Comparison of ENCODE assay signal across 16 mouse cellular contexts in genomic region chr4:32164736-32165241, GRCm38 (mm10).
A peak's percentile ranks its signal among the peaks of the same experiment; 100 is the strongest.
DNase-seq lines count a peak whose midpoint lies in the region; ATAC-seq and TF ChIP-seq lines count a peak whose summit lies in the region.
"Had no signal": no experiment of that assay in that cellular context is flagged by ENCODE, and none has a peak within 500 bp of the region (broad histone marks: within the 10 kb centered on the region; RNA-seq: fewer than 3 reads in every experiment).

No protein-coding gene starts in this region.

- H3K9me3 ChIP-seq in heart, postnatal 0 days (replicated peaks; ENCODE audit: control insufficient read depth, low read length): no peaks in the 10 kb centered on the region
- no peaks in the 10 kb centered on the region for H3K9me3 ChIP-seq in heart, embryonic 12.5 days (replicated peaks)
- H3K9me3 ChIP-seq in kidney, embryonic 15.5 days (replicated peaks): no peaks in the 10 kb centered on the region
- H3K9me3 ChIP-seq: midbrain, embryonic 10.5 days had no signal

- no peaks in the 10 kb centered on the region for H3K27me3 ChIP-seq in heart, postnatal 0 days (ENCODE audit: control insufficient read depth, insufficient read depth, low read length)
- no peaks in the 10 kb centered on the region for H3K27me3 ChIP-seq in heart, embryonic 12.5 days (replicated peaks)
- H3K27me3 ChIP-seq in kidney, embryonic 15.5 days: no peaks in the 10 kb centered on the region

- TF ChIP-seq EP300 in heart, postnatal 0 days (IDR thresholded peaks at IDR 0.05; ENCODE audit: low read depth): no peak

- H3K9ac ChIP-seq in heart, postnatal 0 days (replicated peaks; ENCODE audit: low read depth, low read length): no peak overlapping the region
- no peak overlapping the region for H3K9ac ChIP-seq in heart, embryonic 12.5 days
- no peak overlapping the region for H3K9ac ChIP-seq in kidney, embryonic 15.5 days

- no peak overlapping the region for H3K4me2 ChIP-seq in heart, postnatal 0 days (ENCODE audit: low read depth, low read length)
- no peak overlapping the region for H3K4me2 ChIP-seq in heart, embryonic 12.5 days
- no peak overlapping the region for H3K4me2 ChIP-seq in kidney, embryonic 15.5 days
- H3K4me2 ChIP-seq: liver, embryonic 11.5 days had no signal

- no peaks in the 10 kb centered on the region for H3K36me3 ChIP-seq in heart, postnatal 0 days (replicated peaks; ENCODE audit: control insufficient read depth, insufficient read depth, low read length)
- H3K36me3 ChIP-seq in heart, embryonic 12.5 days: no peaks in the 10 kb centered on the region
- H3K36me3 ChIP-seq in kidney, embryonic 15.5 days: no peaks in the 10 kb centered on the region
- H3K36me3 ChIP-seq: midbrain, embryonic 10.5 days had no signal

- ATAC-seq in heart, postnatal 0 days (ENCODE audit: insufficient read depth, low read depth): no peak
- no peak for ATAC-seq in heart, embryonic 12.5 days (ENCODE audit: insufficient number of reproducible peaks, low FRiP score)
- ATAC-seq in kidney, embryonic 15.5 days (replicated peaks; ENCODE audit: low FRiP score): no peak
- ATAC-seq: forebrain, embryonic 16.5 days had no signal

- peak overlapping the region; percentile 48; the same call in 1 of the 2 replicates for H3K27ac ChIP-seq in heart, postnatal 0 days (ENCODE audit: low read depth)
- H3K27ac ChIP-seq in heart, embryonic 12.5 days (ENCODE audit: poor library complexity, severe bottlenecking): no peak overlapping the region
- no peak overlapping the region for H3K27ac ChIP-seq in kidney, embryonic 15.5 days
- H3K27ac ChIP-seq: gastrocnemius, adult 2 months; heart, adult 2 months; kidney, postnatal 0 days; midbrain, embryonic 10.5 days had no signal

- 84% methylated on average over 11 of the region's 11 CpGs for WGBS in heart, postnatal 0 days
- 79% methylated on average over 11 of the region's 11 CpGs for WGBS in heart, embryonic 12.5 days
- 83% methylated on average over 11 of the region's 11 CpGs for WGBS in kidney, embryonic 15.5 days

- peaks cover 13% of the 10 kb centered on the region; the same call in 1 of the 2 replicates for H3K4me1 ChIP-seq in heart, postnatal 0 days (ENCODE audit: control insufficient read depth, insufficient read depth)
- H3K4me1 ChIP-seq in heart, embryonic 12.5 days (replicated peaks): peaks cover 16% of the 10 kb centered on the region
- H3K4me1 ChIP-seq in kidney, embryonic 15.5 days: peaks cover 16% of the 10 kb centered on the region

- DNase-seq in heart, postnatal 0 days (ENCODE audit: low spot score): no peak
- peak; percentile 75 for DNase-seq in CD4-positive helper T cell, adult 2 months (ENCODE audit: low read depth, low spot score)
- peak; percentile 84 for DNase-seq in induced T-regulatory cell, adult 2 months (ENCODE audit: low read depth)
- DNase-seq in thymus, postnatal 0 days (ENCODE audit: low spot score): peak; percentile 80
- no peak for DNase-seq in kidney, postnatal 4 days
- DNase-seq in layer of hippocampus, adult 11-12 months (ENCODE audit: low spot score): no peak
- DNase-seq: adrenal gland, postnatal 25 days; cerebellum, postnatal 14 days; gastrocnemius, adult 2 months; heart, adult 2 months had no signal

- no peak for TF ChIP-seq CTCF in heart, postnatal 0 days (IDR thresholded peaks at IDR 0.05; ENCODE audit: low read depth)

- H3K4me3 ChIP-seq in heart, postnatal 0 days (ENCODE audit: low read depth, low read length): no peak overlapping the region
- no peak overlapping the region for H3K4me3 ChIP-seq in heart, embryonic 12.5 days
- H3K4me3 ChIP-seq in kidney, embryonic 15.5 days (replicated peaks): no peak overlapping the region
- H3K4me3 ChIP-seq: gastrocnemius, adult 2 months; heart, adult 2 months; midbrain, embryonic 10.5 days had no signal

Comparison
In these comparisons a context has a peak if more than half of its experiments do, and no peak if none do; other contexts are left out.
1. DNase-seq: peak in CD4-positive helper T cell, adult 2 months (single experiment), induced T-regulatory cell, adult 2 months (single experiment) and thymus, postnatal 0 days (single experiment); none in heart, postnatal 0 days (single experiment), kidney, postnatal 4 days (0 of 2) and layer of hippocampus, adult 11-12 months (single experiment).